Mouse (Mus musculus) brain, embryonic 14.5 days (tissue): Measurements from ENCODE around the gene Dtnb.

Experiments used
- CTCF ChIP-seq: fragments of 200-500 bp; IDR thresholded peaks from 2 replicates; pipeline ENCODE4 v1.5.1; 2012; ENCODE audit warnings: inconsistent platforms, mild to moderate bottlenecking, moderate library complexity, borderline replicate concordance; ENCODE audit not compliant: insufficient read depth, insufficient read length; ENCODE audit errors: extremely low read depth
- POLR2A ChIP-seq: fragments of 200-500 bp; IDR thresholded peaks from 2 replicates; pipeline ENCODE4 v1.6.1; 2012; ENCODE audit warnings: mild to moderate bottlenecking, inconsistent platforms, borderline replicate concordance; ENCODE audit not compliant: poor library complexity, insufficient read depth, insufficient read length, severe bottlenecking; ENCODE audit errors: extremely low read depth

DNA sequence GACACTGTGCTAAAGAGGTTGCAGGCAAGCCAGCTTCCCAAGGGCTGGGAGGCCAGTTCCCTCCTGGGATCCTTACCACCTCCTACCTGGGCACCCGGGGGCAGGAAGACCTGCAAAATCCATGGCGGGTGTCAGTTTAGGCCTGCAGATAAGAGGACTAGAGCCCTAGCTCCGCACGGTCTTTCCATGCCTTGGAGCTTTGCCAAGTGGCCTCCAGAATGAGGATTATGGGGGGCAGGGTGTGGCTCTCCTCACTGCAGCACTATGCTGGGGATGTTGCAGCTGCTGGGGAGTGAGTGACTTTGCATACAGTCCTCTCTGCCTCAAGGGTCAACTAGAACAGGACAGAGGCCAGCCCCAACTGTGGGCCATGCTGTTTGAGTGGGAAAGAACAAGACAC lies 247.7 kb downstream of the Dtnb start:
- no peak for TF ChIP-seq POLR2A
- no peak for TF ChIP-seq CTCF
